Mouse (Mus musculus) layer of hippocampus, postnatal 10 days (tissue): ENCODE data around the gene Negr1. TPM values are rescaled to one million over a fixed set of nuclear protein-coding genes. Genes with fewer than 3 reads are reported as not detected.
A peak's percentile ranks its signal among the peaks of the same experiment; 100 is the strongest.
"Not testable (repeated sequence)": the region's sequence is repeated elsewhere in the genome, so short reads cannot be mapped to it uniquely, and the experiment has no call there.

Experiments used
- DNase-seq, 2 experiments: peaks; one replicate each; pipeline ENCODE4 v3.0.0; 2021; ENCODE audit warnings: low spot score in 2 of 2
- total RNA-seq, 2 experiments: library from RNA; stranded (reverse); gene quantifications; 2 replicates each; pipeline ENCODE4 v1.2.3; 2021

Gene Negr1
- total RNA-seq, 2 experiments from 2014 or later = 127 to 140 TPM

DNA sequence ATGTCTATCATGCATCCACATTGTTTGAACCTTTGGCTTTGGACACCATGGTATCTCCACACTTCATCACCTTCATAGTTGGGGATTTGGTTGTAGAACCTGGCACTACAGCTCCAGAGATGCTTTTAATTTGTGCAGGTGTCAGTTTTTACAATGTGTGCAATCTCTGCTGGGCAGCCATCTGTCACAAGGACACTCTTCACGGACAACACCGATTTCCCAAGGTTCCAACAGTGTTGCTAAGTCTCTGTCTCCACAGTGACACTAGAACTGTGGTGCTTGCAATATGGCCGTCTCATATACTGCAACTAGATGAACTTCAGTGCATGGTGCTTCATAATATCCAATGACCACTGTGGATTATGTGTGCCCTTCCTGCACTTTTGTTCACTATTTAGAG lies 425.5 kb downstream of the Negr1 start:
- no peak for DNase-seq

DNA sequence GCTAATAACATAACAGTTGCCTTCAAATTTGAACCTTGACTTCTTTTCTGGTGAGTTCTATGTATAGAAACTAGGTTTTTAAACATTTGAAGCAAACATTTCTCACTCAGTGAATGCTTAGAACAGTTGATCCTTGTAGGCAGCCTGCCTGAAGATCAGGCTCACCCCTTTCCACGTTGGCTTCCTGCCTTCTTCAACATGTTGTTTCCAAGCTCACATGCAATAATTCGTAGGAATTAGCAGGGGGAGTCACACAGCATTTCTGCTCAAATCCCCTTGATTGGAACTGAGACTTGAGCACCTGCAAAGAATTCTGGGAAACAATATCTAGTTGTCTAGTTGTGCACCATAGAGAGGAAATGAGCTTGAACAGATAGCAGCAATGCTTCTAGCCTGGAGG lies 430.6 kb downstream of the Negr1 start:
- no peak for DNase-seq

DNA sequence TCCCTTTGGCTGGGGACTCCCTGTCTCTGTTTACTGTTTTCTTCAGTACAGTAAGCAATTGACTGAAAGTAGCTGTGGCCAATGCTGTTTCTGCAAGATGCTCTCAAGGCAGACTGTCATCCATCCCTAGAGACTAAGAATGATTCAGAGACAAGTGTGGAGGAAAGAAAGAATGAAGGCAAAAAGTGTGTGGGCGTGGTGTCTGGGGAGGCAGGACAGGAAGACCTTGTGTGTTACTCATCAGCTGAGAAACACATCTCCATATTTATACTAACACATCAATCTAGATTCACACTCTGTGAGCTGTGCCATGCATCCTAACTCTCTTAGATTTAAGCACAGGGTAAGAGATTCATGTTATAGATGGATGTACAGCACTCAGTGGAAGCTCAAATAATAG lies 431.2 kb downstream of the Negr1 start:
- DNase-seq = no peak

DNA sequence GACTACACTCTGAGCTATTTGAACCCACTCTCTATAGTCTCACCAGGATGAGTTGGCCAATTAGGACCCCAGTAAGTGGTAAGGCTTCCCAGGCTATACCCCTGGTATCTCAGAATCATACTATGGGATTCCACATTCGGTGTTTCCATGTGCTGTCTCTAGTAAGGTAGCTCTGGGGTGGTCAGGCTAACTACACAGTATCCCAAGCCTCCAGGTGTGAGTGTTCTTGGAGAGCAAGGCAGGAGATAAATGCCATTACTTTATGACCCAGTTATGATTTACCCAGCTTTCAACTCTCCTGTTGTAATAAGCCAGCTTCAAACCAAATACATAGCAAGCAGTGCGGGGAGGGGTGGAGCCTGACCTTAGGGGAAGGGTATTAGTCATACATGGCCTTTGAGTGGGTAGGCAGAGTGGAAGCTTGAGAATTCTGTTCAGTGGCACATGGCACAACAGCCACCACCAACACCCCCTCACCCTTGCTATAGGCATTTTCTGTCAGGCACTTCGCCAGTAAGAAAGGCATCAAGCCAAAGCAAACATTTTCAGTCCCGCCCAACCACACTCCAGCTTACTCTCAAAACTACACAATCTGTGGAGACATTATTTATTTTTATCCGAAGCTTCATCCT lies 437.7 kb downstream of the Negr1 start:
- DNase-seq = no peak

DNA sequence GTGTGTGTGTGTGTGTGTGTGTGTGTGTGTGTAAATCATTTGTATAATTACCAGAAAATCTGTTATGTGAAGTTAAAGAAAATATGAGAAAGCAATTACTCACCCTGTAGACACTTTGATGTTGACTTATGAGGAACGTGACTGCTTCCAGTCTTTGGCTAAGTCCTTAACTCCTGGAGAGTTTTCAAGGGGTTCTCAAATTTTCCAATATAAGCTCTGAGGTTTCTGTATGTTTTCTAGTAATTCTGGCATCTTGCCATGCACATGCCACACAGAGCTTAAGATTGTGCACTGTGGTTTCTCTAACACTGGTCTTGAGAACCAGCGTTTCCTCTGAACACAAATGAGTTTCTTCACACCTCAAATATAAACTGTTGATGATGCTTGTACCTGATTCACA lies 460.0 kb downstream of the Negr1 start:
- DNase-seq = no peak

DNA sequence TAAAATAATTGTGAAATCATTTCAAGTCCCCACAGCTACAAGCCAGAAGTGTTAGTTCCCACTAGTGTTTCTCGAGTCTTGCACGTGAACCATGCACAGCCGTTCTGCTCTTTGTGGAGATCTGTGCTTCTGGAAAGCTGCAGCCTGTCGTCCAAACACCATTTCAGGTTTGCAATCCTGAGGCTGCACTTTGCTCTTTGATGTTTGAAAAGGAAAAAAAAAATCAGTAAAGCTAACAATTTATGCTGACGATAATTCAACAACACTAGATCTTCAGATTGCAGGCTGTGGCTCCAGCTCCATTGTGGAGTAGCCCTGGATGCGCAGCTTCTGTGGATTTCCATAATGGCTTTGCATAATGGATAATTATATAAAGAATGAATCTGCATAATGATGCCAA lies 463.0 kb downstream of the Negr1 start:
- no peak for DNase-seq

DNA sequence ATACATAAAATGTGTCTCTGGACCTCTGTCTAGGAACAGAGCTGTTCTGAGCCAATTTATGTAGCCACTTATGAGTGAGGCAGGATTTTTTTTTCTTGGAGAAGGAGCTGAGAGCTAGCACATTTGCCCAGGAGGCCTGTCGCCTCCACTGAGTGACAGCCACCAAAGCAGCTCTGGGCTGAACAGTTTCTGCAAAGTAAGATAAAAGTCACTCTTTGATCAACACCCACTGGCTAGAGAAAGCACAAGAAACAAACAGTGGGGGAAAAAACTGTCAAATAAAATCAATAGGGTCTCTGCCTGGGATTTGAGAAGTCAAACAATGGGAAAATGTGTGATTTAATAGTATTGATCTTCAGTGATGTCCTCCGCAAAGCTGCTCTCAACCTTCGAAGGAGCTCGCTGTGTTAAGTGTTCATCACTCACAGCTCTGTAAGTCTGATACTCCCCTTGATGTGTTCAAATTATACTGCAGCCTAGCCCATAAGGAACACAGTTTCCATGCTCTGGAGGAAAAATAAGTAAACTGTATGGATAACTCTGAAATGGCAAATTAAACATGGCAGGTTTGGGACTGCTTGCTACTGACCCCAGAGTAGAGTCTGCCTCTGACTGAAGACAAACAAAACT lies 470.0 kb downstream of the Negr1 start:
- DNase-seq = no peak

DNA sequence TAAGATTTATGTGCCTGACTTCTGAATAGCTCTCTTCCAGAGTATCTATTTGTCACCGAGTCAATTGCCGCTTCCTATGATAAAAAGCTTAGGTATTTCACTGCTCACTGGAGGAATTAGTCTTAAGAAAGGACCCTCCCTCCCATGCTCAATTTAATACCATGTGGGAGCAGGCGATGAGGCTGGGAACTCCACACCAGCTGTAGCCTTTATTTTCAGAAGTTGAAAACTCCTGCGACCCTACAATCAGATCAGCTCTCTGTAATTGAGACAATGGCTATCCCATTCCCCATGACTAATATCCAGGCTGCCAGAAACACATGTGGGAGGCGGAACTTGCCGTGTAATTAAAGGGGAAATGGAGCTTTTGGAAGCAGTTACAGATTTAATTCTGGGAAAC lies 474.4 kb downstream of the Negr1 start:
- DNase-seq = no peak

DNA sequence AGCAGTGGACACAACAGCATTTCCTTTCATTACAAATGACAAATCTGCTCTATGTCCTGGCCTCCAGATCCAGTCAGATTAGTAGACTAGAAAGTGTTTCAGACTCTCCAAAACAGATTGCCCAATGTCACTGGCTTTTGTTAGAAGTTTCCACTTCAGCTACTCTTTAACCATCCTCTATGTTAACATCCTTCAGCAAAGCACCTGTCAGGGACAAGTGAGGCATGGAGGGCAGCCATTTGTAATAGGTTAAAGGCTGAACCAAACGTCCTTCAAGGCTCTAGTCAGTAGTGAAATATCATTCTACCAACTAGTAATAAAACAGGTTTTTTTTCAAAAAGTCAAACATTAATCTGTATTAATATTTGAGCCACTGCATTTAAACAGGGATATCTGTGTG lies 475.0 kb downstream of the Negr1 start:
- DNase-seq = no peak

DNA sequence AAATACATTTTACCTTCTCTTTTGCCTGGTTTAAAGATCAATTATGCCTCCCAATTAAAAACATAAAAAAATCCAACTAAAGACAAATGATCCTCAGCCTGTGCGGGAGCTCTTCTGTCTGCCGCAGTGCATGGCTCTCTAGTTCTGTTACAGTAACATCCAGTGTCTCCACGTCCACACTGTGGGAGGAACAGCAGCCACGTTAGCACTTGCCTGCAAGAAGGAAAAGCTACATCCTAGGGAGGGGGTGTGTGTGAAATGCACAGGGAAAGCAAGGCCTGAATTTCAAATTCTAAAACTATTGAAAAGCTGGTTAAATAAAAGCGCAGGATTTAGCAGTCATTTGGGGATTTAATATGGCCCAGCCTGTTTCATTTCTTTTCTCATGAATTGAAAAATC lies 479.0 kb downstream of the Negr1 start:
- peak; percentile 7 to 14 for DNase-seq

DNA sequence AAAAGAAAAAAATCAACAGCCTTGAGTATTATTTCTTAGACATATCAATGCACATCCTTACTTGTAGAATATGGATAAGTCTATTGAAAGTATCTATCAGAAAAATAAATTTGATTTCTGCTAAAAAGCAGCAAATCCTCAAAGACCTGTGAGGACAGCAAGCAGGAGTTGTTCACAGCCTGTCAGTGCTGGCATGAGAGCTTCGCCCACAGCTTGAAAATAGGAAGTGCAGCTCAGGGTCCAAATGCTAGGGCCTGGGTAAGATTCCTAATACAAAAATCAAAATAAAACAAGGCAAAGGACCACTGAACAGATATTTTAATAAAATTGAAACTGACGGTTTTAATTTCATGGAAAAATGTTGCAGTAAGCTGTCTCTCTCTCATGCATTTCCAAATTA lies 483.0 kb downstream of the Negr1 start:
- DNase-seq = no peak

DNA sequence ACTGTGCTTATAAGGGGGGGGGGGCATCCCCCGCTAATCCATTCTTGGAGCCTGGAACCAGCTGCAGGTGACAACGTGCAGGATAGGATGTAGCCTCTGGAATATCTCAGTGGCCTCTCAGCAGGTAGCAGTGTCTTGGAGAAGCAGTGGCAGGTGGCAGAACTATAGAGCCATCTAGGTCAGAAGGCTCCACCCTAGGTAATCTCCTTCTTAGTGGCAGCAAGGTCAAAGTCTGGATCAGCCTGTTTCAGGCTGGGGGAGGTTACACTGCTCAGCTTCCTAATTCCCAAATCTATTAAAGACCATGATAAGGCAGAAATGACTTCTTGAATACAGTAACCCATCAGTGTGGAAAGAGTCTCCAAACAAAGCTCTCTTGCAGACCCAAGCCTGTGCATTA lies 502.8 kb downstream of the Negr1 start:
- DNase-seq = not testable (repeated sequence)

DNA sequence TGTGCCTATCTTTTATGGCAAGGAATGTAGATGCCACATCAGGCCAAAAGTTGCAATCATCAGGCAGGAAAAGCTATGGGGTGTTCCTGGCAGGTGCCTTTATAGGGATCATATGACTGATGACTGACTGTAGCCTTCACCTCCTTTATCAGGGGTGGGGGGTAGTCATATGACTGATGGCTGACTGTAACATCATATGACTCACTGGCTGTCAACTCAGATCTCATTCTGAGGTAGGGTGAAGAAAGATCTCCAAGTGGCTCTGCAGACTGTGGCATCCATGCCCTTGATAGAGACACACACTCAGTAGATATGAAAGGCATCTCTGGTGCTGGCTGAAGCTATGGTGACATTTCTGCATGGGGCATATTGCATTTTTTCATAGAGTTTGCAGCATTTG lies 504.7 kb downstream of the Negr1 start:
- no peak for DNase-seq

DNA sequence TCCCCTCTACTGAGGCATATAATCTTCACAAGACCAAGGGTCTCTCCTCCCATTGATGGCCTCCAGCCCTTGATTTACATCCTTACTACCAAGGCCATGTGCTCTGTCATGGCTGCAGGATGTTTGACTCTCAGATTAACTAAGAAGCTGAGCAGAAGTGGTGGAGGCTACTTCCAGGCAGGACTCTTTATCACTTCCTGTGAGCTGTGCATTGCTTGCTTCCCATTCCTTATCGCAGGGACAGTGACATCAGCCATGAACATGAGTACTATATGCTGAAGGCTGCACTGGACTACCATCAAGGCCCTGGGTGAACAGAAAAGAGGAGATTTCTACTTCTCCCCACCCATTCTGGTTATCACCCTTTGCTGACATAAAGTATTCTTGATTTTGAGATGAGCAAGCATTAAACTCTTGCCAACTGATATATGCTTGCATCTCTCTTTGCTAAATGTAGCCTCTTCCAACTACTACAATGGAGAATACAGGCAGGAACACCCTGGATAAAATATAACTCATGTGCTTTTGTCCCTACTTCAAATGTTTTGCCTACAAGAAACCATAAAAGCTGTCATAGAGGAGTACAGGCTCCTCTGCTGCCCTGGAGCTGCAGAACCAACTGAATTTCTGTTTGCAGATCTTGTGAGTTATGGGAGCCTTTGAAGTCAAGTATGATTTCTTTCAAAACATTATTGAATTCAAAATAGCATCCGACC lies 517.8 kb downstream of the Negr1 start:
- DNase-seq = no peak

DNA sequence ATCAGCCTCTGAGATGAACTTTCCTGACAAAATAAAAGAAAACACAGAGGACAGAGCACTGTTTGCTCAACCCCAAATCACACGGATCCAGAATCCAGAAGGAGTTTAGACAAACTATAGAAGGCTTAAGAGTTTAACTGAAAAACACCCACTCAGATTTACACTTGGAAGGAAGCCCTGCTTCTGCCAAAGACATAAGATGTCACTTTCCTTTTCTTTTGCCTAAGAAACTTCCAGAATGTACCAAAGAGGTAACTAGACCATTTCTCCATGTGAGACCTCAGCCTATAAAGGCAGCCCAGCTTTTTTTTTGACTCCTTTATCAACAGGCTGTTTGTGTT lies 518.3 kb downstream of the Negr1 start:
- DNase-seq = no peak

DNA sequence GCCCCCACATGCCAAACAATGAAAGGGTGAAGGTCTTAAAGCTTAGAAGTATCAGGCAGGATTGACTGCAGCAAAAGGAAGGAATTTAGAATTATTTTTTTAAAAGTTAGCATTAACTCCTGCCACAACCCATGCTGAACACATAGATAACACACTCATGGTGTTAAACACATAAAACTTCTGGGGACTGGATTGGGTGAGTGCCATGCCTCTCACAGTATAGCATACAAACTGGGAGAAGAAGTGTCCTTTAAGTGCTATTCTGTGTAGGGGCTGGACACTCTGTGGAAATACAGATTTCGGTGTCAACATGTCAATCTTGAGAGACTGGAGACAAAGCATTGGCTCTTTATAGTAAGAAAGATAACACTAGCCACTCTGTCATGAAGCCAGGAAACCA lies 519.0 kb downstream of the Negr1 start:
- no peak for DNase-seq

DNA sequence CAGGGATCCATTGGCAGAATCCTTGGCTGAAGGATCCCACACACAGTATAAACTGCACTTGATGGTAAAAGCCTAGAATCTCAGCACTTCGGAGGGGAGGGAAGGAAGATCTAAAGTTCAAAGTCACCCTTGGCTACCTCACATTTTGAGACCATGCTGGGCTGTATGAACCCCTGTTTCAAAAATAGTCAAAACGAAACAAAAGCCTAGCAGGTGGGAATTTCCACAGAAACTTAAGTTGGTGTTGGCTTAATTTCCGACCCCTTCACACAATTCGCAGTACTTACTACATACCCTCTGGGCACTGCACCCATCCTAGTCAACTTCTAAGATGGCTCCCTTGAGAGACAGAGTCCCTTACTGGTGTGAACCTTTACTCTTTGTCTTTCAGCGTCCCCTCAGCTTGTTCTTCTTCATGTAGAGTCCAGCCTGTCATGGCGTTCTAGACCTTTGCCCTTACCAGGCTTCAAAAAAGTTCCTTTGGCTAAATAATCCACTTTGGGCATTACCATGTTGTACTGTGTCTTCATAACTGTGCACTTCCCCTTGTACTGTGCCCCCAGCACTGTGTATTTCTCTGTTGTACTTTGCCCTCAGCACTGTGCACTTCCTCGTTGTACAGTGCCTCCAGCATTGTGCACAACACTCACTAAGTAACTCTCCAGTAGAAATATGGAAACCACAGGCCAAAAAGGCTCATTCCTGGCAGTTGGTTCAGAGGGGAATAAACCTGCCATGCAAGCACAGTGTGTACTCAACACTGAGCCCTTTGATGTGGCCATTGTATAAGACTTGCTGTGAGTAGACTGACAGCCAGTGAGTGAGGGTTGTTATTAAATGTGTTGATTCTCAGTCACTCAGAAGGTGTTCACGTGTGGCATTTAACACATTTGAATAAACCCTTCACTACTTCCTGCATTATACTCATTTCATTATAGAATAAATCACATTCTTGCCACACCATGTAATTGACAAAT lies 521.5 kb downstream of the Negr1 start:
- no peak for DNase-seq

DNA sequence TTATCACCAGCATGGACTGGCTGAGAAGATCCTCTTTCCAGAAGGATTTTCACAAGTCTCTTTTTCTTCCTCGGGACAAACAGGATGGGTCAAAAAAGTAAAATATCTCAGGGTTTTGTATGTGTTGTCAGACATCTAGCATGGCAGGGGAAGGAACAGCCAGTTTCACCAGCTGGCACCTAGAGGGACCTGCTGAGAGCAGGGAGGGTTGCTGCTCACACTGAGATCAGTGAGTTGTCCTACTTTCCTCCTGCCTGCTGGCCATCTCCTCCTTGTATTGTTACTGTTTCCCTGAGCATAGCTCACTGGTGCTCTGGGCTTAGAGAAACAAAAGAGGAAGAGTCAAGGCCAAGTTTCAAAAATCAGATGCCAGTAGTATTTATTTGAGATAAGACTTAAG lies 523.6 kb downstream of the Negr1 start:
- no peak for DNase-seq

DNA sequence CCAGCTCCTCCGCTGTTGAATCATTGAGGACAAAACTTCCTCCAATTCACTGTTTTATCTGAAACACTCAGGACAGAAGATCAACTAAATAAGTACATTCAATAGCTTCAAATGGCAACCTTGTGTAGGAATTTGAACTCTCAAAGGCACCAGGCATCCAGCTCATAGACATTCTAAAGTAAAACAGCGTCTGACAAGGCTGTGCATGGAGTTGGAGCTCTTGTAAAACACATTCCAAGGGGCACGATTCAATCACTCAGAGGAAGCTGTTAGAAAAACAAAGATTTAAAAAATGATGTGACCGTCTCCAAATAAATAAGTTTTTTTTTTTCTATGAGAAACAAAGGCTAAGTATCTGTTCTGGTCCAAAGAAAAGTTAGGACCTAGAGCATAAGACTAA lies 528.5 kb downstream of the Negr1 start:
- no peak for DNase-seq

DNA sequence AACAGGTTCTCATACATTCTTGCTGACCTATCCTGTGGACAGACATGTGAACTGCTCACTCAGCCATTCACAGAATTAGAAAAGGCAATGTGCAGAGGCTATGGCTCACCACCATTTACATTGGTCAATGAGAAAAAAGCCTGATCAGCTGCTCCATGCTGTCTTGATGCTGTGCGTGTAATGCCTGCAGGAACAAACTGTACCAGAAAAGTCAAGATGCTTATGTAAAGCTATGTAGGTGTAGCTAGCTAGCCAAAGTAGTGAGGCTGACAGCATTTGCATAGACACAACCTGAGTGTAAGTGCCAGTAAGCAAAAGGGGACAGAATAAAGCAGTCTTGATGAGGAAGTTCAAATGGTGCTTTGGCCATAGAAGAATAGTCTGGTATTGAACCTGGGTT lies 534.7 kb downstream of the Negr1 start:
- DNase-seq = no peak

DNA sequence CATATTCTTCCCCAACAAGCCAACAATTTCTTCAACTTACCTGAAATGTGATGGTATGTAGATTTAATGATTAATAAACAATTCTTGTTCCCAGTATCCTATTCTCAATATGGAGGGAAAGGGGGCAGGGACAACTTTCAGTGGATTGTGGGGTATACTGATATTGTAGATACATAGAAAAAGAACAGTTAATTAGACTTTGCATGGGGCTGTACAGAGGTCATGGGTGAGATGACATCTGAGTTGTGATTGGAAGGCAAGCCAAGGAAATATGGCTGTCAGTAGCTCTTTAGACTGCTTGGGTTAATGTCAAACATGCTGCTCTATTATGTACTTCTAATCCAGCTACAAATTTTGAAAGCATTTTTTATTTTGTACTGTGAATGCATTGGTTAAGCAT lies 535.9 kb downstream of the Negr1 start:
- DNase-seq = no peak

DNA sequence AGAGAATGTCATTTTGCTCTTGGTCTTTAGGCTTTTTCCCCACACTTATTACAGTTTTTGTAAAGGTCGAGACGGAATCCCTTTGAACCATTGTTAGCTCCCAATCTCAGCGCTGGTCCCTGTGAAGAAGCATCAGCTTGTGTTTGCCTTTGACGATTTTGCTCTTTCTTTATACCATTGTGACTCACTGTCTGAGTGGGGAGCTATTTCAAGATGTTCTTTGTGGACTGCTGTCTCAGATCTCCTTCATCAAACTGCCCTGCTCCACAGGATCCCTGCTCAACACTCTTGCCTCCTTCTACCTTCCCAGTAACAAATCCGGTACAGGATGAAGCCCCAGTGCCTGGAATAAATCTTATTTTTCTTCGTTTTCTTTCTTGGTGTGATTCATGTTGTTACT lies 536.8 kb downstream of the Negr1 start:
- no peak for DNase-seq
